Mouse (Mus musculus) c-Kit-positive CD71-positive TER-119-negative erythroid progenitor cells, embryonic 14.5 days (primary cell): Measurements from ENCODE around the gene Apobec3.

Experiments
- DNase-seq: peaks from one replicate; pipeline ENCODE4 v3.0.0-alpha.2; 2013; ENCODE audit warnings: low read depth

Gene Apobec3

DNA sequence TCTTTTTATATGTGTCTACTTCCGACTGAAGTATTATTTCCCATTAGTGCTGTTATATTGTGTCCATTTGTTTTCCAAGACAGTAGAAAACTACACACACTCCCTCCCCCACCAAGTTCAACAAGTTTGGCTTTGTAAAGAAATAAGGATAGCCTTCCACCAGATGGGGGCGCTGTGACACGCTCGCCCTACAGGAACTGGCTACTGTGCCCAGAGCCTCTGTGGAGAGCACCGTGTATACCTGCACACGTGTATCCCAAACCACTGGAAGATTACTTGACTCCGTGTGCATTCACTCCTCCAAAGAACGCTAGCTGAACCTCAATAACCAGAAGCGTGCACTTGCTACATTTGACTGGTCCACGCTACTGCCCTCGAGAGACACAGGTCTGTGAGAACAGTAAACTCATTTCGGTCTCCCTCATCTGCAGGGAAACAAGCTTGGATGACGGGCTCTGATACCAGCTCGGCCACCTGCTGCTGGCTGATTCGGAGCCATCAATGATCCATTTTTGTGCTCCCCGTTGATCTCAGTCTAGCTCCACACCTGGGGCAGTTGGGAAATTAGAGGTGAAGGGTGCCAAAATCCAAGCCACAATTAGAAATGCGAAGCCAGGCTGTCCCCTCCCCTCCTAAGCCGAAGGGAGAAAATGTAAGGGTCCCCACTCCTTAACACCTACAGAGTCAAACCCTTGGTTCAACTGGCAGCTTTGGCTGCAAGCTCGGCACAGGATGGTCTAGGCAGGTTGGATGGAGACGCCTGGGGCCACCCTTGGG is at the start of gene Apobec3:
Apobec3 (plus strand) TSS at position 224 of the 777 bp plus-strand sequence.
- peak; percentile 83 for DNase-seq

GRCm38 (mm10) chr15:79842985-79843384 is 48.5 kb upstream of the Apobec3 start:
- no peak for DNase-seq

- DNase-seq, result no peak
Measured at GRCm38 (mm10) chr15:79845986-79846385, 45.5 kb upstream of the Apobec3 start.

GRCm38 (mm10) chr15:79847100-79847499 is 44.4 kb upstream of the Apobec3 start:
- DNase-seq, result no peak

GRCm38 (mm10) chr15:79850143-79850542 is 41.3 kb upstream of the Apobec3 start:
- no peak for DNase-seq

- no peak for DNase-seq
Measured at GRCm38 (mm10) chr15:79858979-79859378, 32.5 kb upstream of the Apobec3 start.

DNA sequence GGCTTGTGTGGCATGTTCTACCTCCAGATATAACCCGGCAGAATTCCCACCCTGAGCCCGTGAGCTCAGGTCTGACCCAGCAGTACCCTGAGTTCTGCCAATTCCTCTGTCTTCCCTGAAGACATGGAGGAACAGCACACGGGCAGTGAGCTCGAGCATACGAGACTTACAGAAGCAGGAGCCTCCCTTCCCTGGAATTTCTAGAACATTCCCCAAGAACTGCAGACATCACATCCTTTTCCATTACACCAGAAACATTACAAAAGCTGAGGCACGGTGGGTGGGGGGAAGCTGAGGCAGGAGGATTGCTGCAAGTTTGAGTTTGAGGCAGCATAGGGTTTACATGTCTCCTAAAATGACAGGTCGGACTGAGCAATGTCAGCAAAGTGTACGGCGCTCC is 31.6 kb upstream of the Apobec3 start:
- DNase-seq, result no peak

- no peak for DNase-seq
Measured at GRCm38 (mm10) chr15:79867260-79868002, 24.0 kb upstream of the Apobec3 start.

GRCm38 (mm10) chr15:79873545-79873944 is 17.9 kb upstream of the Apobec3 start:
- no peak for DNase-seq

DNA sequence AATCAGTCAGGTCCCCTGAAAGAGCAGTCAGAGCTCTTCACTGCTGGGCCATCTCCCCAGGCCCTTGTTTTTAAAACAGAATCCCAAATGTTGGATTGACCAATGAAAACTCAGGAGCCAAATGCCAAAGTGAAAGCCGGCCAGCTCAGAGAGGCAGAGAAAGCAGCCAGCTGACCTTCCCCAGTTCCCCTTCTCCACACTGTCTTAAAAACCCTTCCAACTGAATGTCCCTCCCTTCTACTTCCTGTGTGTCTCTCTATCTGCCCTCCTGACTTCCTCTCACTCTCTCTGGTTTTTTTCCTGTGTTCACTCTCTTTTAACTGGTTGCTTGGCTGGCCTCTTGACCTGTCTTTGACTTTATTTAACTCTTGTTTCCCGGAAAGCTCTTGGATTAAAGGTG is 17.5 kb upstream of the Apobec3 start:
- no peak for DNase-seq

DNA sequence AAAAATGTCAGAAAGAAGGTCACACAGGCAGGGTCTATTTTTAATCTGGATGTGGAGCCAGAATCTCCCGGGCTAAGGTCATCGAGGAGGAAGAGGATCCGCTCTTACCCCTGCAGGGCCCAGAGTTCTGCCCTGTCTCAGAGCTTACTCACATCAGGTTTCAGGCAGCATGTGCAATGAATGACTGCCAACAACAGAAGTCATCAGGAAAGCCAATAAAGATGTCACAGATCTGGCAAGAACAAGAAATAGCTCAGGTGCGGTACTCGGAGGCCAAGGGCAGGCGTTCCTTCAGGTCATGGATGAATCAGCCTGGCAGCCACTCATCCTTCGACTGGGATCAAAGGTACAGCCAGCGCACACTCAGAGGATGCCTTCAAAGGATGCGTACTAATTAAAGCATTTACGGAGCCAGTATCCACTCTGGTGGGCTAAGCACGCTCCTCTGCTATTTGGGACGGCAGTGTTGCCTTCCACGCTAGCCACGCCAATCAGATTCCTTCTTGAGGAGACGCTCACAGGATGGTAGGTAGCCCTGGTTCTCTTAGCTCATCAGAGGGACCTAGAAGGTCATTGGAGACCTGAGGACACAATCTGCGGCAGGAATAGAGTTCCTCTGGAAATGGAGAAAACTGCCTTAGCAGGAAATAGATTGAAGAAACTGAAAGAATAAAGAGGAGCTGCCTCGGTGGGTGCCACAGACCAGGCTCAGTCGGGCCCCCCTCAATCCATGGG is 16.0 kb upstream of the Apobec3 start:
- no peak for DNase-seq

- no peak for DNase-seq
Measured at GRCm38 (mm10) chr15:79878725-79879136, 12.7 kb upstream of the Apobec3 start.

DNA sequence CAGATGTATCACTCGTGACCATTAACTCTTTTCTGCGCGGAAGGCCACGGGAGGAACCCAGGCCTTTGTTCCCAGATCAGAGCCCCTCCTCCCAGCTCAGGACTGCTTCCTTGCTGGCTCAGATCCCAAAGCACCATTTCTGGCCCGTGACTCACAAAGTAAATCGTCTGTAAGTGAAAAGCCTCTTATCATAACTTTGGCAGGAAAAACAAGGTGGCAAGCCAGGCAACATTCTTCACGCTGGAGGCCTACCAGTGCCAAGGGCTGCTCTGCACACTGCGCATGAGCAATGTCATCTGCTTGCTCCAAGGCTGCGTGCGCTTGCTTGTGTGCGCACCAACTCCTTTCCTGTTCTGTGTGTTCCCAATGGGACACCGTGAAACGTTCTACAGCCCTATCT is 12.1 kb upstream of the Apobec3 start:
- DNase-seq, result no peak

GRCm38 (mm10) chr15:79880477-79880876 is 11.0 kb upstream of the Apobec3 start:
- DNase-seq, result no peak

GRCm38 (mm10) chr15:79882623-79883267 is 8.7 kb upstream of the Apobec3 start:
- no peak for DNase-seq

- peak; percentile 67 for DNase-seq
Measured at GRCm38 (mm10) chr15:79883352-79883822, 8.1 kb upstream of the Apobec3 start.

- DNase-seq, result no peak
Measured at GRCm38 (mm10) chr15:79884820-79885219, 6.6 kb upstream of the Apobec3 start.

GRCm38 (mm10) chr15:79892213-79892541 is 718 bp downstream of the Apobec3 start:
- peak; percentile 54 for DNase-seq

GRCm38 (mm10) chr15:79892995-79893823 is 1.8 kb downstream of the Apobec3 start:
- no peak for DNase-seq

DNA sequence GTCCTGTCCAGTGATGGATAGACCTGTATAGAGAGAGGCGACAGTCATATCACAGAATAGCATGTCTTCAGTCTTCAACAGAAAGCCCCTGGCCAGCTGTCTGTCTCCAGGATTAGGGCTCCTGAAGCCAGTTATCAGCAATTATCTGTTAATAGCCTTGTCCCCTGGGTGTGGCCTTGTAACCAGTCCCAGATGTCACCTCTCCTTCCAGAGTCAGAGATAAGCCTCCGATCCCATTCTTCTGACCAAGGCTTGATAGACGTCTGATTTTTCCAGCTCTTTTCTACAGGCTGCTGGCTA is 2.3 kb downstream of the Apobec3 start:
- peak; percentile 28 for DNase-seq

GRCm38 (mm10) chr15:79894343-79894742 is 2.9 kb downstream of the Apobec3 start:
- no peak for DNase-seq
